In genomic region chr9:87843898-87844297, GRCm38 (mm10) we compare ENCODE assay signal across 8 mouse cellular contexts.
DNase-seq lines count a peak whose midpoint lies in the region; ATAC-seq and TF ChIP-seq lines count a peak whose summit lies in the region.

No protein-coding gene starts in this region.

- ATAC-seq in limb, embryonic 14.5 days (ENCODE audit: low FRiP score, low read depth) = peak; percentile 82
- ATAC-seq in frontal cortex, adult (ENCODE audit: low TSS enrichment) = no peak
- ATAC-seq in granulocyte monocyte progenitor cell, adult 5-6 weeks (replicated peaks; ENCODE audit: poor library complexity, severe bottlenecking) = no peak

- H3K4me3 ChIP-seq in limb, embryonic 14.5 days (replicated peaks; ENCODE audit: low read length) = no peak overlapping the region

- H3K27me3 ChIP-seq in limb, embryonic 14.5 days (ENCODE audit: control insufficient read depth, insufficient read depth, low read length) = no peaks in the 10 kb centered on the region

- no peak overlapping the region for H3K4me2 ChIP-seq in limb, embryonic 14.5 days (replicated peaks; ENCODE audit: low read depth, low read length, severe bottlenecking)

- H3K9me3 ChIP-seq in limb, embryonic 14.5 days (ENCODE audit: control insufficient read depth, low read length) = no peaks in the 10 kb centered on the region

- no peak for TF ChIP-seq POLR2A in limb, embryonic 14.5 days (IDR thresholded peaks at IDR 0.05; ENCODE audit: borderline replicate concordance, extremely low read depth, insufficient read depth, insufficient read length)

- H3K9ac ChIP-seq in limb, embryonic 14.5 days (ENCODE audit: low read depth, low read length, severe bottlenecking) = no peak overlapping the region

- H3K4me1 ChIP-seq in limb, embryonic 14.5 days (ENCODE audit: control insufficient read depth, insufficient read depth, low read length) = no peaks in the 10 kb centered on the region

- 22% methylated on average over 6 of the region's 6 CpGs for WGBS in limb, embryonic 14.5 days

- H3K36me3 ChIP-seq in limb, embryonic 14.5 days (ENCODE audit: control insufficient read depth, insufficient read depth, low read length) = no peaks in the 10 kb centered on the region

- peak; percentile 28 for DNase-seq in adrenal gland, postnatal 10 days
- no peak for DNase-seq in adrenal gland, postnatal 25 days
- DNase-seq in retina, adult 2 months (ENCODE audit: low read depth, low spot score) = peak; percentile 2
- no peak for DNase-seq in retina, embryonic 14.5 days (ENCODE audit: low spot score)
- peak; percentile 64 for DNase-seq in gastrocnemius, postnatal 25 days
- DNase-seq in limb, embryonic 14.5 days (ENCODE audit: low spot score) = peak; percentile 83

- no peak overlapping the region for H3K27ac ChIP-seq in limb, embryonic 14.5 days (replicated peaks; ENCODE audit: low read depth, low read length)

Comparison
In these comparisons a context has a peak if more than half of its experiments do, and no peak if none do; other contexts are left out.
1. DNase-seq: peak in adrenal gland, postnatal 10 days (single experiment), retina, adult 2 months (single experiment), gastrocnemius, postnatal 25 days (single experiment) and limb, embryonic 14.5 days (single experiment); none in adrenal gland, postnatal 25 days (single experiment) and retina, embryonic 14.5 days (single experiment).